Mouse (Mus musculus): ENCODE measurements at regions not wholly inside any gene's neighbourhood (a gene's known extent, or its start where the extent isn't known, plus 50 kb on each side); places are given as distances from the start of the nearest gene placed in this dataset.

DNA sequence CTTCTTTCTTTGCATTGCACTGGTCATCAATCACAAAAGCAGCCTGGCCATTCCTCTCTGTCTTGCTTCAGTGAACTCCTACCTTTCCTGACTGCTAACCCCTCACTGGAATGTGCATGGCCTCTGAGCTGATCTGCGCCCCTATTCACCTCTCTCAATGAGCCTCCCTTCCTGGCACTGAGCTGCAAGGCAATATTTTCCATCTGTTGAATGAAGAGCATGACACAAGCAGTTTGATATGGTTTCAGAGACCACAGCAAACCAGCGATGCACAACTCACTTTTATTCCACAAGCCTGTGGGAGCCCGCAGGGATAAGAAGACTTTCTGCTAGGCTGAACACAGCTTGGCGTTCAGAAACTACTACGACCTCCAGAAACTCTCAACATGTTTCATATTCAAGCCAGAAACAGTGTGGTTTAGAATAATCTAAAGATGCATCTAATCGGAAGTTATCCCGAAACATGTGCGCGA, 208.1 kb downstream of the Trim52 start:
- TF ChIP-seq CTCF (IDR thresholded peaks at IDR 0.05; ENCODE audit: borderline replicate concordance, insufficient read depth, low read length) (no peak), POLR2A (IDR thresholded peaks at IDR 0.05; ENCODE audit: low read depth, low read length) (no peak)
